Mouse (Mus musculus): Measurements from ENCODE around the gene Pfdn5. TPM values are rescaled to one million over a fixed set of nuclear protein-coding genes. Genes with fewer than 3 reads are reported as not detected.
A peak's percentile ranks its signal among the peaks of the same experiment; 100 is the strongest.
"Not testable (repeated sequence)": the region's sequence is repeated elsewhere in the genome, so short reads cannot be mapped to it uniquely, and the experiment has no call there.

Gene Pfdn5
- total RNA-seq, 2 experiments from 2014 or later, result 340 to 348 TPM

GRCm38 (mm10) chr15:102335254-102335653 lies 9.3 kb downstream of the Pfdn5 start:
- DNase-seq, result no peak

- DNase-seq, result not testable (repeated sequence)
Measured at GRCm38 (mm10) chr15:102335925-102336324, 10.0 kb downstream of the Pfdn5 start.

- no peak for DNase-seq
Measured at GRCm38 (mm10) chr15:102336946-102337345, 11.0 kb downstream of the Pfdn5 start.

GRCm38 (mm10) chr15:102339612-102340011 lies 13.7 kb downstream of the Pfdn5 start:
- no peak for DNase-seq

GRCm38 (mm10) chr15:102341580-102341979 lies 15.7 kb downstream of the Pfdn5 start:
- peak; percentile 44 to 72 for DNase-seq

GRCm38 (mm10) chr15:102344490-102344889 lies 18.6 kb downstream of the Pfdn5 start:
- DNase-seq, result no peak

- no peak for DNase-seq
Measured at GRCm38 (mm10) chr15:102346444-102346843, 20.5 kb downstream of the Pfdn5 start.

GRCm38 (mm10) chr15:102350138-102350941 lies 24.4 kb downstream of the Pfdn5 start, which contains the start of gene Aaas:
Gene Aaas, minus strand, starts transcription at chr15:102350771.
- peak; percentile 96 to 97 for DNase-seq

- DNase-seq, result no peak
Measured at GRCm38 (mm10) chr15:102350942-102351291, 25.0 kb downstream of the Pfdn5 start.

GRCm38 (mm10) chr15:102352177-102352576 lies 26.3 kb downstream of the Pfdn5 start:
- DNase-seq, result no peak

- DNase-seq, result no peak
Measured at GRCm38 (mm10) chr15:102353986-102354385, 28.1 kb downstream of the Pfdn5 start.

GRCm38 (mm10) chr15:102355134-102355870 lies 29.4 kb downstream of the Pfdn5 start:
- DNase-seq, result peak; percentile 46 to 69

GRCm38 (mm10) chr15:102355871-102356441 lies 30.0 kb downstream of the Pfdn5 start:
- DNase-seq, result no peak

GRCm38 (mm10) chr15:102356501-102357325 lies 30.8 kb downstream of the Pfdn5 start:
- DNase-seq, result no peak

GRCm38 (mm10) chr15:102358126-102358525 lies 32.2 kb downstream of the Pfdn5 start:
- DNase-seq, result no peak

- no peak for DNase-seq
Measured at GRCm38 (mm10) chr15:102358834-102359233, 32.9 kb downstream of the Pfdn5 start.

GRCm38 (mm10) chr15:102362648-102363047 lies 36.7 kb downstream of the Pfdn5 start:
- DNase-seq, result no peak

GRCm38 (mm10) chr15:102364678-102365077 lies 38.8 kb downstream of the Pfdn5 start:
- DNase-seq, result no peak

- DNase-seq, result no peak
Measured at GRCm38 (mm10) chr15:102366238-102366637, 40.3 kb downstream of the Pfdn5 start.

- no peak for DNase-seq
Measured at GRCm38 (mm10) chr15:102366733-102367344, 40.9 kb downstream of the Pfdn5 start, which contains the start of gene Sp7. Gene Sp7, minus strand, starts transcription at chr15:102367182.

- DNase-seq, result no peak
Measured at GRCm38 (mm10) chr15:102369972-102370371, 44.1 kb downstream of the Pfdn5 start.

GRCm38 (mm10) chr15:102370727-102371126 lies 44.8 kb downstream of the Pfdn5 start:
- DNase-seq, result no peak

Data from heart, adult 18-20 months (tissue).